Mouse (Mus musculus) inflammation-experienced regulatory T-cells, adult 6 months (primary cell): ENCODE results near the gene Heatr9. TPM values are rescaled to one million over a fixed set of nuclear protein-coding genes. Genes with fewer than 3 reads are reported as not detected.

ENCODE experiments used
- ATAC-seq: one replicate; pipeline ENCODE4 v1.8.0; 2017
- polyA plus RNA-seq, 3 experiments: library from polyadenylated mRNA; unstranded; fragments of 100-300 nt; shearing (Covaris generic); gene quantifications; one replicate each; pipeline ENCODE4 v1.2.1; 2017

The Heatr9 gene
- polyA plus RNA-seq, 3 experiments from 2014 or later, result 0.24 to 6.5 TPM; not detected in 1

DNA sequence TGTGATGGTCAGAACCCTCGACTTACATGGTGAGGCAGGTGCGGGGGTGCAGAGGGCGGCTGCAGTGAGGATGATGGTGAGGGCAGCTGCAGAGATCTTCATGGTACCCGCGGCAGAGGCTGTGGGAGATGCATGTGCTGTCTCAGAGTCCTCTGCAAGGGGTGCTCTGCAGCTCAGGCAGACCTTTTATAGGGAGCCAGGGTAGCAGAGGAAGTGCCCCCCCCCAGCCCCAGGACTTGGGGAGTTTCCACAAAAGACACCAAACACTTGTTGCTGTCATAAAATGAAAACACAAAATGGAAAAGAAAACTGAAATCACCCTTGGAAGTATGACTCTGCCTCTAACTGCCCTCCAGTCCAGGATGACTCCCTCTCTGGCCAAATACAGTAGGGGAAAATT is 8.4 kb upstream of the Heatr9 start, which contains the start of gene Ccl5:
Gene Ccl5 (minus strand): TSS at position 159 of the 400 bp plus-strand sequence.
- peak; percentile 29 for ATAC-seq

- ATAC-seq, result no peak
Measured at GRCm38 (mm10) chr11:83529024-83529423, 7.0 kb upstream of the Heatr9 start.

GRCm38 (mm10) chr11:83518371-83518770 is 3.6 kb downstream of the Heatr9 start:
- ATAC-seq, result no peak

- ATAC-seq, result no peak
Measured at GRCm38 (mm10) chr11:83517153-83517552, 4.8 kb downstream of the Heatr9 start.

DNA sequence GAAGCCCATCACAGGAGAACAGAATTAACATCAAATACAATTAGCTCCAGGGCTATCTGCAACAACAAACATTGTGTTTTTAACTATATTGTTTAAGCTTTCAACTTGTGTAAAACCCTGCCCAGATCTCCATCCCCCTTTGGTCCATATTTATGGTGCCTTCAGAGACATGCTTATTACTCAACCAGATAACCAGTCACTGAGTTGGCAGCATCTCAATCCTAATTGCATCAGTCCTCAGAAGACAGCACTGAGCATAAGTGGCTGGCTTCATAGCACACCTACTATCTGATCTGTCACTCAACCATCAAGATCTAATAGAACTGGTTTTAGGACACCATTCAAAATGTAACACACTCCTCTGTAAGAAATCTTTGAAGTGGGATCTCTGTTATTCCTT is 12.5 kb downstream of the Heatr9 start:
- ATAC-seq, result no peak

- ATAC-seq, result no peak
Measured at GRCm38 (mm10) chr11:83504308-83504707, 17.7 kb downstream of the Heatr9 start.

DNA sequence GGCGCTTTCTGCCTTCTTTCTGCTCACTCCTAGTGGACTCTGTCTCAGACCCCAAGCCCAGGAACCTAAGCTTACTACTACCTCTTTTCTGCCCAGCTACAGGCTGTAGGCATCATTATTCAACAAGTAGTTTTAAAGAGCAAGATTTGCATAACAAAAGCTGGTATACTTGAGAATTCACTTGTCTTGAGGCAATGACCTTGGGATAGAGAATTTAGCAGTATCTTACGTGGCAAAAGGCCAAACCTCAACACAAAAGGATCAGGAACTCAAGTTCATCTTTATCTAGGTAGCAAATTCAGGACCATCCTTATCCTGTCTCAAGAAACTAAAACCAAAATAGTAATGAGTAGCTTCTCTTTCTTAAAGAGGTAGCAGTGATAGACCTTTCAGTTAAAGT is 26.4 kb downstream of the Heatr9 start:
- no peak for ATAC-seq

DNA sequence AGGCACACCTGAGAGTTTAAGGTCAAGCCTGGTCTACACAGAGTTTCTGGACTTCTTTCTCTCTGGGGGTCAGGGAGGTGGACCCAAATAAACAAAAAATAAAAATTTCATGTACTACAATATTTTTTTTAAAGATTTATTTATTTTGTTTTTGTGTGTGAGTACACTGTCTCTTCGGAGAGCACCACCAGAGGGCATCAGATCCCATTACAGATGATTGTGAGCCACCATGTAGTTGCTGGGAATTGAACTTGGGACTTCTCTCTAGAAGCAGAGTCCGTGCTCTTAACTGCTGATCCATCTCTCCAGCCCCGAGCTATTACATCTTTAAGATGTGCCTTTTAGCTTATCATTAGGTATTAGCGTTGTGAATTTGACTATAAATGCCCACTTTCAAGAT is 30.5 kb downstream of the Heatr9 start:
- ATAC-seq, result no peak

DNA sequence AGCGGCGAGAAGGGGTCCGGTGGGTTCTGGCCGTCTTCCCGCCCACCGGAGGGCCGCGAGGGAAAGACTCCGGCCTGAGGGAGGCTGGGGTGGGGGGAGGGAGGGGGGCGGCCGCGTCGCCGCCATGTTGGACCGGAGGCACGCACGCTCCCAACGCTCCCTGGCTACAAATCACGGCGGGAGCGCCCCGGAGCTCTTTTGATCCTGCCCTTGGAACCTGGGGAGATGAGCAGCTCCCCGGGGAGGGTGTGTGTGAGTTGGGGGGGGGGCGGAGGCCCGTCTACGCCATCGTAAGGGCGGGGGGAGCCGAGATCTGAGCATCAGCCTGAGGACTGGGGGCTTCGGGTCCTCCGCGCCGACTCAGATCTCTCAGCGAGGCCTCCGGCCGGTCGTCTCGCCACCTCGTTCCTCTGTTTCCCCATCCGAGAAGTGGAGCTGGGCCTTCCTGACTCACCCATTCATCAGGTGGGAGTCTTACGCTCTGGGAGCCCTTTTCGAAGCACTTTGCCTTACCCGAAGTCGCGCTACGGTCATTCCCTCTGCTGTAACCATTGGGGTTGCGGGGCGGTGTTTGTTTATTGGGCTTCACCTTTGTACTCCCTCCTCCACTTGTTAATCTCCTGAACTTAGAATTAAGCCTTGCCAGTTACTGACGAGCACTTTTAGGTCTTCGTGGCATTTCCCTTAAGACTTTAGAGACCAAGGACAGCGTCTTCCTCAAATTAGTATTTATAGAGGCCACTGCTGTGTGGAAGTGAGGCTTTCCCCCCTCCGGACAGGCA is 48.5 kb downstream of the Heatr9 start:
- ATAC-seq, result peak; percentile 12

DNA sequence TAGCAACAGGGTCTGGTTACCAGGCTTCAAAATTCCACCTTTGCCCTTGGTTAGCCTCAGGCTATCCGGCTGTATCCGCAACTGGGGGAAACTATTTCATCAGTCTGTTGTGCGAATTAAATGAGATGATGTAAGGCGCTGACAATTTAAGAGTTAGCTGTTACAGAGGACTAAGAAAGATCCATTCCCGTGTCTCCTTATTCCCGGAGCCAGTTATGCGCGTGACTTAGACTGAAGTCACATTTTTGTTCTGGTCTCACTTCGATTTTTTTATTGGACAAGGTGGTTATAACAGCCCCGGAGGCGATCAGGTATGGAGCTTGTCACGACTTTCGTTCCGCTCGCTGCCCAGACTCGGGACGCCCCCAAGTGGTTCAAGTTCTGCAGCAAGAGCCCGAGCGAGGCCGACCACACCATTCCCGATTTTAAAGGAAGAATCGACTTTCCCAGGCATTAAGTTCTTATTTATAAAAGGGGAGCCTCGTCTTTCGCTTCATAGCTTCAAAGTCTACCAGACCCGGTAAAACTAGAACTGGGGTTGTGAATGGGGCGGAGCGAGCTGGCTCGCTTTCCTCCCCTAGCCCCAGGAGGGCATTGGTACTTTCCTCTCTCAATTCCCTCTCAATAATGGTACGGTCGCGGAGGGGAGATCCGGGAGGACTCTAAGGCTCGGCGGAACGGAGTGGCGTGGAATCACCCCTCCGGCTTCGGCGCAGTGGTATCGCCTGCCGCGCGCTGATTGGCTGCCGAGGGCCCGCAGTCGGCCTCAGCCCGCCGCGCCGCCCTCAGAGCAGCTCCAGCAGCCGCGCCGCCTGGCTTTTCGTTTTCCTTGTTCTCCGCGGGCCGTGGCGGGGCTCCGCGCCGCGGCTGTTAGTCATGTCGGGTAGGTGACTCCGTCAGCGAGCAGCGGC is 49.4 kb downstream of the Heatr9 start, which contains the start of gene Taf15:
Gene Taf15 (plus strand): TSS at position 763 of the 911 bp plus-strand sequence.
- peak; percentile 99 for ATAC-seq

GRCm38 (mm10) chr11:83471766-83472165 is 50.2 kb downstream of the Heatr9 start:
- no peak for ATAC-seq

DNA sequence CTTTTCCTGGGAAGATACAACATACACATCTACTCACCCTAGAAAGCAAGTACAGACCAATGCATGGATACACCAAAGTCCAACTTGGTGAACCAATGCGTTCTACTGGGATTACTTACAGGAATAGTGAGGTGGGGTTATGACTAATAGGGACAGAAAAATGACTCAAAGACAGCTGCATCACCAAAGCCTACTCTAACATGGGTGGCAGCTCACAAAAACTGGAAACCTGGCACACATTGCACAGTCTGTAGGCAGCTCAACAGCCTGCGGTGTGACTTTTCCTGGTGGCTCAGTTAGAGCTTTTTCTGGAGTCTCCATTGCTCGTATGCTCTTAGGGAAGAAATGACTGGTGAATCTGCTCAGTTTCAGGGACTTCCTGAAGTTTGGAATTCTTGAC is 53.2 kb downstream of the Heatr9 start:
- no peak for ATAC-seq

GRCm38 (mm10) chr11:83467120-83467652 is 54.8 kb downstream of the Heatr9 start:
- no peak for ATAC-seq

DNA sequence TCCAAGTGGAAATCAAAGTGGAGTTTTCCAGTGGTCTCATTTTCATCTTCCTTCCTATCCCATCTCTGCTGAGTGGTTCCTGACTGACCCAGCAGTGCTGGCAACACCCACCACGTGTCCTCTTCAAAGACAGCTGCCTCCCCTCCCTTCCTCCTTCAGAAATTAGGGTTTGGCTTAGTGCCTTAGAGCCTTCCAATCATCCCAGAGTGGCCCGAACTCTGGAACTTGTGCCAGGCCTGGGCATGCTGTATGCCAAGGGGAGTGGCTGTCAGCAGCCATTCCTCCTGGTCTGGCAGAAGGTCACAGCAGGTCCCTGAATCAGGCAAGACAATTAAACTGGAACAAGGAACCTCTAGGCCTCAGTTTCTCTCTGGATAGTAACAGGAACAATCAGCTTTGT is 56.0 kb downstream of the Heatr9 start:
- ATAC-seq, result no peak

DNA sequence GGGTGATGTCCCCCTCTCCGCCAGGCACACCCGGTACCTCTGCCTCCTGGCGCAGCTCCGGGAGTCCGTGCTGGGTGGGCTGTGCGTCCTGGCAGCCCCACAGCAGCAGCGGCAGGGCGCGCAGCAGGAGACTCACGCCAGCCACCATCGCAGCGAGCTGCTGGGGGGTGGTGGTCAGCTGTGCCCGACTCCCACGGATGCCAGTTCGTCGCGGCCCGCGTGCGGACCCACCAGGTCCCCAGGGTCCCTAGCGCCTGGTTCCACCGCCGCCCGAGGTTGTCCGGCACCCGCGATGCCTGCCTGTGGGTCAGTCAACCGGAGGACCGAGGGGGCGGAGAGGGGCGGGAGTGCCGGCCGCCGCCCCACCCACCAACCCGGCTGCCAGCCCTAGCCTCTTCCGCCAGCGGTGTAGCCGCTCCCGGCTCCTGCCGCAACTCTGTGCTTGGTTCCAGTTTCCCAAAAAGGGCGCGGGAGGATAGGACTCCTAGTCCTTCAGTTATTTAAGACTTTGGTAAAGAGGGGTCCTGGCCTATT is 59.2 kb downstream of the Heatr9 start, which contains the start of gene Mmp28:
Gene Mmp28 (minus strand): TSS at position 361 of the 534 bp plus-strand sequence.
- no peak for ATAC-seq

Other genes starting within 250 kb of the Heatr9 start
- gene Slfn14, start 235.4 kb downstream of the Heatr9 start, polyA plus RNA-seq, result under 1 TPM in 1 of 3 experiments, not detected in 2; 0.09 TPM
- gene Ap2b1, start 223.2 kb downstream of the Heatr9 start, polyA plus RNA-seq, result 10 to 100 TPM; 57.2 to 59.1 (median 57.7) TPM
- gene Pex12, start 219.6 kb downstream of the Heatr9 start, polyA plus RNA-seq, result 10 to 100 TPM in 2 of 3 experiments, 1 to 10 TPM in 1; 8.4 to 15.4 (median 13.2) TPM
- not detected for gene Rasl10b, start 113.0 kb downstream of the Heatr9 start, polyA plus RNA-seq
- not detected for gene Gas2l2, start 92.7 kb downstream of the Heatr9 start, polyA plus RNA-seq
- 1 to 10 TPM in 1 of 3 experiments, under 1 TPM in 1, not detected in 1; 0.48 to 1.6 TPM for gene 1700020L24Rik, start 84.5 kb downstream of the Heatr9 start, polyA plus RNA-seq
- not detected for gene Mmp28, start 59.1 kb downstream of the Heatr9 start, polyA plus RNA-seq
- 10 to 100 TPM; 17.8 to 20.6 (median 19.4) TPM for gene Taf15, start 49.1 kb downstream of the Heatr9 start, polyA plus RNA-seq
- gene Ccl5, start 8.3 kb upstream of the Heatr9 start, polyA plus RNA-seq, result 1,000 to 10,000 TPM in 1 of 3 experiments, 100 to 1,000 TPM in 2; 180 to 6,393 (median 256) TPM
- not detected for gene Ccl9, start 56.5 kb upstream of the Heatr9 start, polyA plus RNA-seq
- gene Ccl6, start 70.9 kb upstream of the Heatr9 start, polyA plus RNA-seq, result 1 to 10 TPM in 1 of 3 experiments, not detected in 2; 1.3 TPM
- gene Rpl9-ps1, start 123.4 kb upstream of the Heatr9 start, polyA plus RNA-seq, result not detected
- 10 to 100 TPM in 1 of 3 experiments, 1 to 10 TPM in 1, under 1 TPM in 1; 0.75 to 40.0 (median 1.2) TPM for gene Ccl3, start 127.2 kb upstream of the Heatr9 start, polyA plus RNA-seq
- gene Ccl4, start 140.4 kb upstream of the Heatr9 start, polyA plus RNA-seq, result 100 to 1,000 TPM in 1 of 3 experiments, 1 to 10 TPM in 2; 6.4 to 184 (median 8.0) TPM
- gene Wfdc17, start 181.8 kb upstream of the Heatr9 start, polyA plus RNA-seq, result 1 to 10 TPM in 2 of 3 experiments, under 1 TPM in 1; 0.90 to 1.9 (median 1.4) TPM
- gene Wfdc18, start 186.8 kb upstream of the Heatr9 start, polyA plus RNA-seq, result not detected
- gene Wfdc21, start 224.8 kb upstream of the Heatr9 start, polyA plus RNA-seq, result not detected
- gene Heatr6, start 231.5 kb upstream of the Heatr9 start, polyA plus RNA-seq, result 10 to 100 TPM; 28.7 to 42.7 (median 36.0) TPM